Mouse (Mus musculus) limb, embryonic 13.5 days (tissue): ENCODE data around the gene Adamtsl4. TPM values are rescaled to one million over a fixed set of nuclear protein-coding genes. Genes with fewer than 3 reads are reported as not detected.
"Not testable (repeated sequence)": the region's sequence is repeated elsewhere in the genome, so short reads cannot be mapped to it uniquely, and the experiment has no call there.

Experiments used
- ATAC-seq: fragments of 200-750 bp; cut with Nextera tagmentation; 2 replicates; pipeline ENCODE4 v1.8.0; 2017; ENCODE audit warnings: low read depth, moderate number of reproducible peaks, moderate TSS enrichment; ENCODE audit not compliant: low FRiP score
- H3K27ac ChIP-seq: fragments of 300-500 bp; sonication (generic); 2 replicates; pipeline ENCODE4 v1.5.1; 2015; ENCODE audit warnings: inconsistent platforms, mild to moderate bottlenecking, moderate library complexity
- H3K27me3 ChIP-seq: fragments of 300-500 bp; sonication (generic); 2 replicates; pipeline ENCODE4 v1.6.1; 2015; ENCODE audit warnings: mild to moderate bottlenecking, inconsistent platforms
- H3K36me3 ChIP-seq: fragments of 300-500 bp; sonication (generic); 2 replicates; pipeline ENCODE4 v1.6.1; 2015; ENCODE audit warnings: inconsistent platforms, mild to moderate bottlenecking, moderate library complexity
- H3K4me1 ChIP-seq: fragments of 300-500 bp; sonication (generic); 2 replicates; pipeline ENCODE4 v1.6.1; 2015; ENCODE audit warnings: inconsistent platforms
- H3K4me2 ChIP-seq: fragments of 300-500 bp; sonication (generic); replicated peaks from 2 replicates; pipeline ENCODE4 v1.6.1; 2015; ENCODE audit warnings: inconsistent platforms, mild to moderate bottlenecking, moderate library complexity
- H3K4me3 ChIP-seq: fragments of 300-500 bp; sonication (generic); 2 replicates; pipeline ENCODE4 v1.5.1; 2015; ENCODE audit warnings: moderate library complexity, mild to moderate bottlenecking, inconsistent platforms
- H3K9ac ChIP-seq: fragments of 300-500 bp; sonication (generic); 2 replicates; pipeline ENCODE4 v1.6.1; 2015; ENCODE audit warnings: mild to moderate bottlenecking, inconsistent platforms
- H3K9me3 ChIP-seq: fragments of 300-500 bp; sonication (generic); 2 replicates; pipeline ENCODE4 v1.6.1; 2016; ENCODE audit warnings: inconsistent platforms
- WGBS: fragments of 180-500 bp; shearing (Covaris S2); methylation state at CpG from one replicate; pipeline ENCODE4 v1.1.7; 2015; 5-methylcytosine and 5-hydroxymethylcytosine counted together
- polyA plus RNA-seq: library from polyadenylated mRNA; unstranded; fragments of >200 nt; fragmentation: Nextera tagmentation; extraction: Ambion mirVana; gene quantifications from 2 replicates; pipeline ENCODE4 v1.2.1, GENCODE M21; 2015

Gene Adamtsl4
- polyA plus RNA-seq, 1 experiment from 2014 or later: 2.7 TPM

DNA sequence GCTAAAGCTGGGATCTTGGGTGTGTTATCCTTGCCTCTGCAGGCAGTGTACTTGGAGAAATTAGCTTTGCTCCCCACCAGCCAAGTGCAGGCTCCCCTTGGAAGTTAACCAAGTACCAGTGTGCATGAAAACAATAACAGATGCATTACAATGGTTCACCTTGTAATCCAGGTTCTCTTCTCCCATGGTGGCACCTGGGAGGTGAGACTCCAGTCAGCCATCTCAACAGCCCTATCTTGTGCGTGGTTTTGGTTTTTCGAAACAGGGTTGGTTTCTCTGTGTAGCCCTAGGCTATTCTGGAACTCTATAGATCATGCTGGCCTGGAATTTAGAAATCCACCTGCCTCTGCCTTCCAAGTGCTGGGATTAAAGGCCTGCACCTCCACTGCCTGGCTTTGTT is 24.2 kb downstream of the Adamtsl4 start:
- Histone ChIP-seq H3K4me2 (no peak overlapping the region; the same call in 1 of the 2 replicates), H3K27me3 (no peaks in the 10 kb centered on the region), H3K4me1 (peaks cover 75% of the 10 kb centered on the region), H3K27ac (no peak overlapping the region), H3K36me3 (peaks cover 57% of the 10 kb centered on the region), H3K9me3 (no peaks in the 10 kb centered on the region), H3K4me3 (no peak overlapping the region), H3K9ac (no peak overlapping the region)
- no peak for ATAC-seq
- WGBS: 75% methylated on average over 2 of the region's 2 CpGs

DNA sequence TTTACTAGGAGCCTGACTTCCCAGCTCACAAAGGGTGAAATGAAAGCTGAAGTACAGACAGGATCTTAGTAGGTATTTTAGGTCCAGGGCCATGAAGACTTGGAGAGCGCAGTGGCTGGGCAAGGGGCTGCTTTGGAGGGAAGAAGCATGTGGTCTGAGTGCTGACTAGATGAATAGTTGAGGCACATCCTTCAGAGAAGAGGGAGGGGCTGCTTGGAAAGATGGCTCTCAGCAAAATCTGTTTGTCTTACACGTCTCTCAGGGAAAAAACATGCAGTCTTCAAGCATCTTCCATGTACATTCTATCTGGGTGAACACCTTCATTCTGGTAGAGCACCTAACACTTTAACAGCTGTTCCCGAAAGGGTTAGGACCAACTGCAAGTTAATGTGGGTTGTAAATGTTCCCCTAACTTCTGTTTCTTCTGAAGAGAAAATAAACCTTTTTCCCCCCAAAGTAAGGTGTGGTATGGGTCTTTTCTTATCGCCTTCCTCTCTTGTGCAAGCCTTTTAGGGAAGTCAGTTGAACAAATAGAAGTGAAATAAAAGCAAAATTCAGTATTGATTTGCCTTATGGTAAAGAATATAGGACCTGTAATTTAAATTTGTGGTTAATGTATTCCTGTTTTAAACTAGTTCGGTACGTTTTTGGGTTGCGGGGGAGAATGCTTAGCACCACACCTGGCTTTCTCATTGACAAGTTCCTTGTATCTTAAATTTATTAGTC is 24.8 kb downstream of the Adamtsl4 start:
- Histone ChIP-seq H3K9me3 (no peaks in the 10 kb centered on the region), H3K9ac (0 out of 2 replicates have a peak overlapping the region, but pooled peaks have one; percentile 0), H3K36me3 (peaks cover 56% of the 10 kb centered on the region), H3K4me2 (peak overlapping the region; percentile 34), H3K27ac (no peak overlapping the region), H3K4me1 (peaks cover 69% of the 10 kb centered on the region), H3K27me3 (no peaks in the 10 kb centered on the region), H3K4me3 (0 out of 2 replicates have a peak overlapping the region, but pooled peaks have one; percentile 9)
- ATAC-seq: no peak
- WGBS: 80% methylated on average over 7 of the region's 7 CpGs

DNA sequence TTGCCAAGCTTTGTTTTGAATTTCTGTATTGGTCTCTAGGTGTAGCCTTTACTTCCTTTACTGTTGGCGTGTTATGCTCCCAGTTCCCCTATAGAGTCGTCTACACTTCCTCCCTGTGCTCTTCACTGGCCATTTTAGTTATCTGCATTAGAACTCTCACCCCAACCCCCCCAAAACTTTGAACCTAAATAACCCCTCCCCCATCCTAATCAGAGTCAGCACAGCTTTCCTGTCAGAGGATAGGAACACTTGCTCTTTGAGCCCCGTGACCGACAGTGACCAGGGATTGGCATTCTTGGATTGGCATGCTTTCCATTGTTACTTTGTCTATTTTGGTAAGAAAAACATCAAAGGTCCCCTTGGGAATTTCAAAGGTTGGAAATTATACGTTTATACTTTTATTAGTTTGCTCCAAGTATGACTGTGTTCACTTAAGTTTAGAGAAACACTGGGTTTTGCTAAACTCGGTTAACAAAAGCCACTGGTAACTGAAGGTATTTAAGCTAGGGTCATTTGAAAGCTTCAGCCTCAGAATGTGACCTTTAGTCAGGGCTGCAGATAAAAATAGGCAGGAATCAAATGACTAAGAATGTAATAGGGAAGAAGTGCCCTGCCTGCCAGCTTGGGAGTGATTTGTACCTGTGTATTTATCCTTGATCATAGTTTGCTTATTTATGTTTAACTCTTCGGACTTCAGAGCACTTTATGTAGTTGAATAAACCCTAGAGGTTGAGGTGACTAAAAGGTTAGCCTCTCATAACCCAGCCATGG is 25.6 kb downstream of the Adamtsl4 start:
- peaks cover 62% of the 10 kb centered on the region for H3K4me1 ChIP-seq
- H3K27ac ChIP-seq: no peak overlapping the region
- no peaks in the 10 kb centered on the region for H3K9me3 ChIP-seq
- H3K9ac ChIP-seq: no peak overlapping the region
- peak overlapping the region; percentile 34 for H3K4me2 ChIP-seq
- H3K36me3 ChIP-seq: peaks cover 56% of the 10 kb centered on the region
- H3K4me3 ChIP-seq: peak overlapping the region; percentile 9; the same call in 1 of the 2 replicates
- ATAC-seq: no peak
- no peaks in the 10 kb centered on the region for H3K27me3 ChIP-seq
- 63% methylated on average over 7 of the region's 7 CpGs for WGBS

DNA sequence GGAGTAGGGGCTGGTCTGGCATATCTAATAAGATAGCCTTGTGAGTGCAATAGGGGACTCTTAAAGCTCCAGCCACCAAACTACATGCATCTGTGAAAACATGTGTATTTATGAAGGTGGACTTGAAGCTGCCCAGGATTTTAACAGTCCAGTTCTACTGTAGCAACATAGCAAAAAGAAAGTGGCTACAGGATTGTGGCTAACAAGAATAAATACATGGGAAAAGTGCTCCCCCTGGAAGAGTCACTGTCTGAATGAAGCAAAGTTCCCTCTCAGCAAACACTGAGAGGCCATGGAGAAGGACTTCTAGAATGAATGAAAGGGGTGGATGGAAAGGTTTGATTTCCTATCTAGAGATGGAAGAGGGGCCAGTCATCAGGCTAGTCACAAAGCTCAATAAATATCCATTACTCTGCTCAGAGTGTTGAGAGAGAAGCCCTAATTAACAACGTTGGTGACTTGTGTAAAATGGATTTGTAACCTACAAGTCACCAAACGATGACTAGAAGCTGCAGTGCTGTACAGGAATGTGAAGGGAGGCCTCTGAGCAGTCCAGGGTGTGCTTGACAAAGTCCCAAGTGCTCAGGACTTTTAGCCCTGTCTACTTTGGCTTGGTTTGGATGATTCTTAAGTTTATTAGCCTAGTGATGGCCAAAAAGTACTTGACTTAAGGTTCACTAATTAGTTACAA is 26.8 kb downstream of the Adamtsl4 start:
- H3K27me3 ChIP-seq: no peaks in the 10 kb centered on the region
- peak overlapping the region; percentile 100 for H3K9ac ChIP-seq
- WGBS: 23% methylated on average over 2 of the region's 2 CpGs
- no peak for ATAC-seq
- H3K9me3 ChIP-seq: no peaks in the 10 kb centered on the region
- peak overlapping the region; percentile 91 for H3K4me2 ChIP-seq
- H3K27ac ChIP-seq: no peak overlapping the region
- peak overlapping the region; percentile 99 for H3K4me3 ChIP-seq
- peaks cover 52% of the 10 kb centered on the region for H3K36me3 ChIP-seq
- H3K4me1 ChIP-seq: peaks cover 50% of the 10 kb centered on the region

DNA sequence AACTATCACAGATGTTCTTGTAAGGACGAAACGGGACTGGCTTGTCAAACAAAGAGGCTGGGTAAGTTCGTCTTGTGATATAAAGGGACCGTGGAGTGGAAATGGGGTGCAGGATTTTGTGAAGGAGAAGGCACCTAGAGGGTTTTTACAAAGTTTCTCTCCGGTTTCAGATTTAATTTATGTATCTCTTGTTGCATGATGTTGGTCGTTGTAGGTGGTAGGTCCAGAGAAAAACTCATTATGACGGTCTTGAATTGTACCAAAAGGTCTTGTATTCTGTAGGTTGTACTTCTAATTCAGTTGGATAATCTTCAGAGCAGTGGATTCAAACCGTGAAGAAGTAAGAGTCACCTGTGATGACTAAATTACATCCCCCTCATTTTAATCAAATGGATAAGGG is 27.8 kb downstream of the Adamtsl4 start:
- peaks cover 43% of the 10 kb centered on the region for H3K4me1 ChIP-seq

DNA sequence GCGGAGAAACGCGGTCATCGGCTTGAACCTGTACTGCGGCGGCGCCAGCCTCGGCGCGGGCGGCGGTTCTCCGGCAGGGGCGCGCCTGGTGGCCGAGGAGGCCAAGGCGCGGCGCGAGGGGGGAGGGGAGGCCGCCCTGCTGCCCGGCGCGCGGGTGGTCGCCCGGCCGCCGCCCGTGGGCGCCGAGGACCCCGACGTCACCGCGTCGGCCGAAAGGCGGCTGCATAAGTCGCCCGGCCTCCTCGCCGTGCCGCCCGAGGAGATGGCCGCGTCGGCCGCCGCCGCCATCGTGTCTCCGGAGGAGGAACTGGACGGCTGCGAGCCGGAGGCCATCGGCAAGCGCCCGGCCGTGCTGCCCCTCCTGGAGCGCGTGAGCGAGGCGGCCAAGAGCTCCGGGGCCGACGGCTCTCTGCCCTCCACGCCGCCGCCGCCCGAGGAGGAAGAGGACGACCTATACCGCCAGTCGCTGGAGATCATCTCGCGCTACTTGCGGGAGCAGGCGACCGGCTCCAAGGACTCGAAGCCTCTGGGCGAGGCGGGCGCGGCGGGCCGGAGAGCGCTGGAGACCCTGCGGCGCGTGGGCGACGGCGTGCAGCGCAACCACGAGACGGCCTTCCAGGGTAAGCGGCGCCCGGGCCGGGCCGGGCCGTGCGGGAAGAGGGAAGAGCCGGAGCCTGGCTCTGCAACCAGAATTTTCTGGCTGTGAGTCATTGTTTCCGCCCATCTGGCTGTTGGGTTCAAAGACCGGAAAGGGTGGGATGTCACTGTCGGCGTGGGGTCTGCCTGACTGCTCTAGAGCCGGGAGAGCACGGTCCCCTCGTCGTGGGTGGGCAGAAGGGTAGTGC is 28.6 kb downstream of the Adamtsl4 start:
- WGBS: 0% methylated on average over 90 of the region's 113 CpGs
- Histone ChIP-seq H3K36me3 (peaks cover 37% of the 10 kb centered on the region), H3K4me2 (peak overlapping the region; percentile 91), H3K9ac (peak overlapping the region; percentile 100), H3K27ac (peak overlapping the region; percentile 99), H3K9me3 (no peaks in the 10 kb centered on the region), H3K4me3 (peak overlapping the region; percentile 99), H3K27me3 (no peaks in the 10 kb centered on the region), H3K4me1 (peaks cover 39% of the 10 kb centered on the region)
- peak; percentile 74 for ATAC-seq

More for the DNA sequence above, 27.8 kb downstream of the Adamtsl4 start:
- Histone ChIP-seq H3K9ac (peak overlapping the region; percentile 100), H3K4me2 (peak overlapping the region; percentile 91), H3K4me3 (peak overlapping the region; percentile 99), H3K27ac (peak overlapping the region; percentile 99), H3K36me3 (peaks cover 45% of the 10 kb centered on the region), H3K27me3 (no peaks in the 10 kb centered on the region), H3K9me3 (no peaks in the 10 kb centered on the region)
- WGBS: 2% methylated on average over 8 of the region's 8 CpGs
- no peak for ATAC-seq

DNA sequence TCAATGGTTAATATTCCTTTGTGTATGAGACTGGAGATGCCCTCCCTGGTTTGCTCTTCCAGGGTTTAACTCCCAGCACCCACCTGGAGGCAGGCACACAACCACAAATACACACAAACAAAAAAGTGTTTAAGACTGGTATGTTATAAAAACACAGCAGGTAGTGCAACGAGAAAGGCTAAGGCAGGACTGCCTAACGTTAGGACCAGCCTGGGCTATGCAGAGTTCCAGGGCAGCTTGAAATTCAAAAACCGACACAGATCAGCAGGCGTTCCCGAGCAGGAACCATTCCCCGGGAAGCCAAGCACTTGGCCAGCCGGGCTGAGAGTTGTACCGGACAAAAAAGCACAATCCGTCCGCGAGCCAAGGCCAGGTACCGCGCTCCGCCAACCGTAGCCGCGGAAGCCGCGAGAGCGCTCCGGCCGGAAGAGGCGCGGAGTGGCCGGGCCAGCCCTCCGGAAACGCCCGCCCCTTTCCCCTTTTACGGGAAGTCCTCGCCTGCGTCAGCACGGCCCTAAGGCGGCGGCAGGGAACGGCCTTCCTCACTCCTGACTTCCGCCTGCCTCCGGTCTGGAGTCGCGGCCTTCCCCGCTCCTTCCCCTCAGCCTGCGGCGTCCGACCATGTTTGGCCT is 29.4 kb downstream of the Adamtsl4 start, which contains the start of gene Mcl1:
Gene Mcl1 (plus strand): TSS at position 553 of the 632 bp plus-strand sequence.
- peak within 1 kb of the TSS; percentile 91 for H3K4me2 ChIP-seq
- H3K36me3 ChIP-seq: peaks cover 29% of the 10 kb centered on the region
- under 1% methylated on average over 43 of the region's 43 CpGs for WGBS
- no peaks in the 10 kb centered on the region for H3K9me3 ChIP-seq
- peak within 1 kb of the TSS; percentile 99 for H3K4me3 ChIP-seq
- peak within 1 kb of the TSS; percentile 99 for H3K27ac ChIP-seq
- no peaks in the 10 kb centered on the region for H3K27me3 ChIP-seq
- peaks cover 38% of the 10 kb centered on the region for H3K4me1 ChIP-seq
- ATAC-seq: peak; percentile 97
- H3K9ac ChIP-seq: peak within 1 kb of the TSS; percentile 100

DNA sequence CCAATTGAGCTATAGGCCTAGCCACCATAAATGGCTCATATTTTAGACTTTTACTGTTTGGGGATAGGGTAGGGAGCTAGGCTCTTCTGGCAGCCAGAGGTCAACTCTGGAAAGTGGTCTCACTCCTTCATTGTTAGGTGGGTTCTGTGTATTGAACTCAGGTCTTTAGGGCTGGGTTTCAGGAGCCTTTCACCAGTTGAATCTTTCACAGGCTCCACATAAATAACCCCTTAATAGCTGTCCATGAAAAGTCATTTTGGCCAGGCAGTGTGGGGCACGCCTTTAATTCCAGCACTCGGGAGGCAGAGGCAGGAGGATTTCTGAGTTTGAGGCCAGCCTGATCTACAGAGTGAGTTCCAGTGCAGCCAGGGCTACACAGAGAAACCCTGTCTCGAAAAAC is 30.0 kb downstream of the Adamtsl4 start:
- Histone ChIP-seq H3K4me3 (peak overlapping the region; percentile 99), H3K36me3 (peaks cover 23% of the 10 kb centered on the region), H3K9me3 (no peaks in the 10 kb centered on the region), H3K4me2 (peak overlapping the region; percentile 65), H3K27ac (peak overlapping the region; percentile 99; the same call in 1 of the 2 replicates), H3K9ac (peak overlapping the region; percentile 100; the same call in 1 of the 2 replicates), H3K27me3 (no peaks in the 10 kb centered on the region), H3K4me1 (peaks cover 37% of the 10 kb centered on the region)
- no peak for ATAC-seq
- 83% methylated on average over 3 of the region's 3 CpGs for WGBS

DNA sequence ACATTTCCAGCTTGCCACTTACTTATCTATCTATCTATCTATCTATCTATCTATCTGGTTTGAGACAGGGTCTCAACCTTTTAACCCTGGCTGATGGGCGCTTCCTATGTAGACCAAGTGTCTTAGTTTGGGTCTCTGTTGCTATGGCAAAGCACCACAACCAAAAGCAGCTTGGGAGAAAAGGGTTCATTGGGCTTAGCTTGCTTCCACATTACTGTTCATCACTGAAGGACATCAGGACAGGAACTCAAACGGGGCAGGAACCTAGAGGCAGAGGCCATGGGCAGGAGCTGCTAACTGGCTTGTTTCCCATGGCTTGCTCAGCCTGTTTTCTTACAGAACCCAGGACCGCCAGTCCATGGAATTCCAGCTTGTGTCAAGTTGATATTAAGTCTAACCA is 30.6 kb downstream of the Adamtsl4 start:
- no peak overlapping the region for H3K9ac ChIP-seq
- no peak overlapping the region for H3K4me2 ChIP-seq
- 92% methylated on average over 3 of the region's 3 CpGs for WGBS
- no peaks in the 10 kb centered on the region for H3K27me3 ChIP-seq
- ATAC-seq: no peak
- H3K27ac ChIP-seq: no peak overlapping the region
- H3K4me1 ChIP-seq: peaks cover 35% of the 10 kb centered on the region
- H3K36me3 ChIP-seq: peaks cover 17% of the 10 kb centered on the region
- no peak overlapping the region for H3K4me3 ChIP-seq
- no peaks in the 10 kb centered on the region for H3K9me3 ChIP-seq

DNA sequence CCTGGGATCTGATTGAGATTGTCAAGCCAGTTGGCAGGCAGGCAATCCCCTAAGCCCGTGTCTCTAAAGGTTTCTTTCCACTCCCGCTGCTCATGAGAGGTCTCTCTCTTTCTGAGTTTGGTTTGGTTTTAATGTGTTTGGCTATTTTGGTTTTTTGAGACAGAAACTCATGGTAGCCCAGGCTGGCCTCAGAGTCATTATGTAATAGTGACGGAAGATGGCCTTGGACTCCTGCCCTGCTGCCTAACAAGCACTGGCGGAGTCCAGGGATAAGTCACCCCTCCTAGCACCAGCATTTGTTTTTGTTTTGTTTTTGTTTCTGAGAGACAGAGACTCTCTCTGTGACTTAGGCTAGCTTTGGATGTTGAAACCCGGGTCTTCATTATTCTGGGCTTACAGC is 32.3 kb downstream of the Adamtsl4 start:
- no peak for ATAC-seq
- 86% methylated on average over 5 of the region's 5 CpGs for WGBS

DNA sequence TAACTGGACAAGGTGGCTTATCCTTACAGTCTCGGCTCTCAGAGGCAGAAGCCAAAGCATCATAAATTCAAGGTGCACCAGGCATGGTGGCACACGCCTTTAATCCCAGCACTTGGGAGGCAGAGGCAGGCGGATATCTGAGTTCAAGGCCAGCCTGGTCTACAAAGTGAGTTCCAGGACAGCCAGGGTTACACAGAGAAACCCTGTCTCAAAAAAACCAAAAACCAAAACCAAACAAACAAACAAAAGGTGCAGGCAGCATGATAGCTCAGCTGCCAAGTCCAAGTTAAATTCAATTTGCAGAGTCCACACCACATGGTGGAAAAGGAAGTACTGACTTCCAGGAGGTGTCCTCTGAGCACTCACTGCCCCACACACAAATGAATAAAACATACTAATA is 33.3 kb downstream of the Adamtsl4 start:
- H3K4me1 ChIP-seq: peaks cover 15% of the 10 kb centered on the region
- not testable (repeated sequence) for ATAC-seq, H3K36me3 ChIP-seq, H3K9me3 ChIP-seq, H3K4me3 ChIP-seq, H3K4me2 ChIP-seq, H3K9ac ChIP-seq, H3K27me3 ChIP-seq, H3K27ac ChIP-seq
- 89% methylated on average over 3 of the region's 3 CpGs for WGBS

More for the DNA sequence above, 32.3 kb downstream of the Adamtsl4 start:
- Histone ChIP-seq H3K27me3 (no peaks in the 10 kb centered on the region), H3K4me2 (no peak overlapping the region), H3K27ac (no peak overlapping the region), H3K9ac (no peak overlapping the region), H3K9me3 (no peaks in the 10 kb centered on the region), H3K36me3 (peaks cover 3% of the 10 kb centered on the region), H3K4me3 (no peak overlapping the region), H3K4me1 (peaks cover 19% of the 10 kb centered on the region)
